Mouse (Mus musculus): ENCODE measurements around the gene E130308A19Rik.

DNA sequence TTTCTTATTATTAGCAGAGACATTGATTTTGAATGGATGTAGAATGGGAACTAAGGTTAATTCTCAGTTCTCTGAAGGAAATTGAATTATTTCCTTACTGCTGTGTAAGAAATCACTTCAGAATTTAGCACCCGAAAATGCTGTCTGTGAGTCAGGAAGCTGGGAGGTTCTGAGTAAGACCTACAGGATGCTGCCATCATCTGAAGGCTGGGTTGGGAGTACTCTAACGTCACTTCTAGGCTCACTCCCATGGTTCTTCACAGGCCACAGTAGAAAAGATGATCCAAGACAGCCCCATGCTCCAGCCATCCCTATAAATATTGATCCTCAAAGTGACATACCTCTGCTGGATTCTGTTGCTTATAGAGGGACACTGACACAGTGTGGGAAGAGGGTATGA, 181.5 kb downstream of the E130308A19Rik start:
- no peak for TF ChIP-seq CTCF (IDR thresholded peaks at IDR 0.05; ENCODE audit: low read depth, low read length)
- no peak for TF ChIP-seq POLR2A (IDR thresholded peaks at IDR 0.05; ENCODE audit: borderline replicate concordance, low read depth, low read length)

All from bone marrow macrophage, adult 2 months (primary cell).